Mouse (Mus musculus) neural tube, embryonic 12.5 days (tissue): ENCODE measurements around the gene Sympk. TPM values are rescaled to one million over a fixed set of nuclear protein-coding genes. Genes with fewer than 3 reads are reported as not detected.
"Not testable (repeated sequence)": the region's sequence is repeated elsewhere in the genome, so short reads cannot be mapped to it uniquely, and the experiment has no call there.

Source experiments
- ATAC-seq: fragments of 200-750 bp; cut with Nextera tagmentation; 2 replicates; pipeline ENCODE4 v1.8.0; 2017; ENCODE audit warnings: low read depth, mild to moderate bottlenecking, moderate TSS enrichment, moderate library complexity; ENCODE audit not compliant: low FRiP score
- H3K27ac ChIP-seq: fragments of 300-500 bp; sonication (generic); 2 replicates; pipeline ENCODE4 v1.5.1; 2016
- H3K27me3 ChIP-seq: fragments of 300-500 bp; sonication (generic); replicated peaks from 2 replicates; pipeline ENCODE4 v1.6.1; 2016; ENCODE audit warnings: mild to moderate bottlenecking
- H3K36me3 ChIP-seq: fragments of 300-500 bp; sonication (generic); 2 replicates; pipeline ENCODE4 v1.6.1; 2016; ENCODE audit warnings: mild to moderate bottlenecking
- H3K4me1 ChIP-seq: fragments of 300-500 bp; sonication (generic); 2 replicates; pipeline ENCODE4 v1.6.1; 2016
- H3K4me2 ChIP-seq: fragments of 300-500 bp; sonication (generic); replicated peaks from 2 replicates; pipeline ENCODE4 v1.6.1; 2016; ENCODE audit warnings: mild to moderate bottlenecking
- H3K4me3 ChIP-seq: fragments of 300-500 bp; sonication (generic); 2 replicates; pipeline ENCODE4 v1.5.1; 2016
- H3K9ac ChIP-seq: fragments of 300-500 bp; sonication (generic); 2 replicates; pipeline ENCODE4 v1.6.1; 2016; ENCODE audit warnings: mild to moderate bottlenecking
- H3K9me3 ChIP-seq: fragments of 300-500 bp; sonication (generic); 2 replicates; pipeline ENCODE4 v1.6.1; 2016; ENCODE audit warnings: mild to moderate bottlenecking
- WGBS: fragments of 180-500 bp; shearing (Covaris S2); methylation state at CpG from one replicate; pipeline ENCODE4 v1.1.7; 2016; 5-methylcytosine and 5-hydroxymethylcytosine counted together
- polyA plus RNA-seq: library from polyadenylated mRNA; unstranded; fragments of >200 nt; fragmentation: Nextera tagmentation; extraction: Ambion mirVana; gene quantifications from 2 replicates; pipeline ENCODE4 v1.2.1, GENCODE M21; 2016

Sympk gene
- polyA plus RNA-seq, 1 experiment from 2014 or later: 46.9 TPM

GRCm38 (mm10) chr7:19065896-19066295 is 41.7 kb downstream of the Sympk start:
- ATAC-seq: no peak
- Histone ChIP-seq H3K4me2 (0 out of 2 replicates have a peak overlapping the region, but pooled peaks have one; percentile 14), H3K27me3 (peaks cover 33% of the 10 kb centered on the region), H3K9me3 (no peaks in the 10 kb centered on the region), H3K36me3 (no peaks in the 10 kb centered on the region), H3K4me1 (no peaks in the 10 kb centered on the region), H3K9ac (no peak overlapping the region), H3K4me3 (no peak overlapping the region), H3K27ac (no peak overlapping the region)
- WGBS: 45% methylated on average over 13 of the region's 13 CpGs

DNA sequence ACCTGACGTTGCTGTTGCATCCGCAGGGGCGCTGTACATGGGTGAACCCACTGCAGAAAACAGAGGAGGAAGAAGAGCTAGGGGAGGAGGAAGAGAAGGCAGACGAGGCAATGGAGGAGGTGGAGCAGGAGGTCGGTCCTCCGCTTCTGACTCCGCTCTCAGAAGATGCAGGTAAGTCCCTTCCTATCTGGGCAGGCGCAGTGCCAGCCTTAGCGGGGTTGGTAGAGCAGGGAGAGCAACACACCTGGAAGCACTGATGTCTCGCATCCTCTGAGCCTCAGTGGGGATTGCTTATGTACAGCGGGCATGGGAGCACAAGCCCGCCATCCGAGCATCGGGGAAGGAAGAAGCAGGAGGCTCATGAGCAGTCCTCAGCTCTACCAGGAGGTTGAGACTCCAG is 42.9 kb downstream of the Sympk start:
- no peak overlapping the region for H3K9ac ChIP-seq
- peaks cover 33% of the 10 kb centered on the region for H3K27me3 ChIP-seq
- 46% methylated on average over 14 of the region's 14 CpGs for WGBS
- H3K36me3 ChIP-seq: no peaks in the 10 kb centered on the region
- no peak for ATAC-seq
- no peak overlapping the region for H3K4me2 ChIP-seq
- no peaks in the 10 kb centered on the region for H3K4me1 ChIP-seq
- H3K4me3 ChIP-seq: no peak overlapping the region
- no peaks in the 10 kb centered on the region for H3K9me3 ChIP-seq
- H3K27ac ChIP-seq: no peak overlapping the region

DNA sequence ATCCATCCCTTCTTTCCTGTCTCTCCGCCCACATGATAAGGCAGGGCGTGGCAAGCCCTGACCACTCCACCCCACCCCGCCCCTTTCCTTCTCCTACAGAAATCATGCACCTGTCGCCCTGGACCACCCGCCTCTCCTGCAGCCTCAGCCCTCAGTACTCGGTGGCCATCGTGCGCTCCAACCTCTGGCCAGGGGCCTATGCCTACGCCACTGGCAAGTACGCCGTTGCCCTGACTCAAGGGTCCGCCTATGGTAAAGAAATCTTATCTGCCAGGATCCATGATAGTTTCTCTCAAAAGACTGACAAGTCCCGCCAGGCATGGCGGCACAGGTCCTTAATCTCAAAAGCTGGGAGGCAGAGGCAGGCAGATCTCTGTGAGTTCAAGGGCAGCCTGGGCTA is 43.8 kb downstream of the Sympk start:
- WGBS: 70% methylated on average over 14 of the region's 14 CpGs
- Histone ChIP-seq H3K4me3 (no peak overlapping the region), H3K4me1 (no peaks in the 10 kb centered on the region), H3K27ac (no peak overlapping the region), H3K27me3 (peaks cover 33% of the 10 kb centered on the region), H3K4me2 (no peak overlapping the region), H3K9me3 (no peaks in the 10 kb centered on the region), H3K9ac (no peak overlapping the region), H3K36me3 (no peaks in the 10 kb centered on the region)
- ATAC-seq: no peak

GRCm38 (mm10) chr7:19068707-19069106 is 44.5 kb downstream of the Sympk start:
- Histone ChIP-seq H3K9ac (no peak overlapping the region), H3K27me3 (peaks cover 33% of the 10 kb centered on the region), H3K4me1 (no peaks in the 10 kb centered on the region), H3K4me2 (no peak overlapping the region), H3K36me3 (no peaks in the 10 kb centered on the region), H3K9me3 (no peaks in the 10 kb centered on the region), H3K4me3 (no peak overlapping the region), H3K27ac (no peak overlapping the region)
- WGBS: 10% methylated on average over 2 of the region's 2 CpGs
- no peak for ATAC-seq

DNA sequence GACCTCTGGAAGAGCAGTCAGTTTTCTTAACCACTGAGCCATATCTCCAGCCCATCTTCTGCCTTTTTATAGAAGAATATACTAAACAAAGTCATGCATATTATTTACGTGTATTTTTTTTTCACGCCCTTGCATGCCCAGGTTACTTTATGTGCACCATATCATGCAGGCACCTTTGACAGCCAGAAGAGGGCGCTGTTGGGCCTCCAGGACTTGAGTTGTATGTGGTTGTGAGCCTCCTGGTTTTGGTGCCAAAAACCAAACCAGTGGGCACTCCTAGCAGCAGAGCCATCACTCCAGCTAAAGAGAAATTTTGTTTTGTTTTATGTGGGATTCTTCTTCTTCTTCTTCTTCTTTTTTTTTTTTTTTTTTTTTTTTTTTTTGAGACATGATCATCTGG is 45.3 kb downstream of the Sympk start:
- ATAC-seq: no peak
- Histone ChIP-seq H3K9ac (no peak overlapping the region), H3K9me3 (no peaks in the 10 kb centered on the region), H3K36me3 (no peaks in the 10 kb centered on the region), H3K27ac (no peak overlapping the region), H3K4me1 (no peaks in the 10 kb centered on the region), H3K4me2 (no peak overlapping the region), H3K27me3 (peaks cover 28% of the 10 kb centered on the region), H3K4me3 (no peak overlapping the region)
- WGBS: 49% methylated on average over 3 of the region's 3 CpGs

DNA sequence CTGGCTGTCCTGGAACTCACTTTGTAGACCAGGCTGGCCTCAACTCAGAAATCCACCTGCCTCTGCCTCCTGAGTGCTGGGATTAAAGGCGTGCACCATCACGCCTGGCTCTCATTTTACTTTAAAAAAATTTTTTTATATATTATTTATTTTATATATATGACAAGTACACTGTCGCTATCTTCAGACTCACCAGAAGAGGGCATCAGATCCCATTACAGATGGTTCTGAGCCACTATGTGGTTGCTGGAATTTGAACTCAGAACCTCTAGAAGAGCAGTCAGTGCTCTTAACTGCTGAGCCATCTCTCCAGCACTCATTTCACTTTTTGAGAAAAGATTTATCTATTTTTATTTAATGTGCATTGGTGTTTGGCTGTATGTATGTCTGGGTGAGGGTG is 46.8 kb downstream of the Sympk start:
- WGBS: 55% methylated on average over 3 of the region's 3 CpGs
- H3K4me2 ChIP-seq, H3K4me3 ChIP-seq, H3K36me3 ChIP-seq, H3K9ac ChIP-seq, H3K9me3 ChIP-seq, H3K4me1 ChIP-seq, ATAC-seq, H3K27ac ChIP-seq: not testable (repeated sequence)
- H3K27me3 ChIP-seq: peaks cover 13% of the 10 kb centered on the region

GRCm38 (mm10) chr7:19073504-19073903 is 49.3 kb downstream of the Sympk start:
- Histone ChIP-seq H3K4me2 (no peak overlapping the region), H3K27ac (no peak overlapping the region), H3K27me3 (no peaks in the 10 kb centered on the region), H3K4me1 (peaks cover 25% of the 10 kb centered on the region), H3K4me3 (no peak overlapping the region), H3K36me3 (peaks cover 9% of the 10 kb centered on the region), H3K9me3 (no peaks in the 10 kb centered on the region), H3K9ac (no peak overlapping the region)
- 77% methylated on average over 9 of the region's 9 CpGs for WGBS
- ATAC-seq: no peak

DNA sequence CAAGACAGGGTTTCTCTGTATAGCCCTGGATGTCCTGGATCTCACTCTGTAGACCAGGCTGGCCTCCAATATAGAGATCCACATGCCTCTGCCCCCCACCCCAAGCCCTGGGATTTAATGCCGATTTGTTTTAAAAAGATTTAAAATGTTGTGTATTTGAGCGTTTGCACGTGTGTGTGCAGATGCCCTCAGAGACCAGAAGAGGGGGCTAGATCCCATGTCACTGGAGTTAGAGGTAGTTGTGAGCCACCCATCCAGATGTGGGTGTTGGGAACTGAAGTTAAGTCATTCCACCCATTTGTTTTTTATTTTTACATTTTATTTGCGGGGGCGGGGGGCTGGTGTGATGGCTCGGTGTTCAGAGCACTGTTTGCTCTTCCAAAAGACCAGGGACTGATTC is 50.3 kb downstream of the Sympk start:
- Histone ChIP-seq H3K4me2 (no peak overlapping the region), H3K9me3 (no peaks in the 10 kb centered on the region), H3K27me3 (no peaks in the 10 kb centered on the region), H3K9ac (no peak overlapping the region), H3K4me3 (no peak overlapping the region), H3K27ac (no peak overlapping the region), H3K4me1 (peaks cover 28% of the 10 kb centered on the region), H3K36me3 (peaks cover 19% of the 10 kb centered on the region)
- WGBS: 94% methylated on average over 6 of the region's 6 CpGs
- no peak for ATAC-seq

- Histone ChIP-seq H3K36me3 (peaks cover 26% of the 10 kb centered on the region), H3K4me2 (peak overlapping the region; percentile 95), H3K9ac (no peak overlapping the region), H3K4me3 (peak overlapping the region; percentile 97; the same call in 1 of the 2 replicates), H3K27me3 (no peaks in the 10 kb centered on the region), H3K27ac (no peak overlapping the region), H3K4me1 (peaks cover 28% of the 10 kb centered on the region), H3K9me3 (no peaks in the 10 kb centered on the region)
- WGBS: 59% methylated on average over 5 of the region's 5 CpGs
- ATAC-seq: no peak
These were observed 51.1 kb downstream of the Sympk start for GRCm38 (mm10) chr7:19075231-19075630.

DNA sequence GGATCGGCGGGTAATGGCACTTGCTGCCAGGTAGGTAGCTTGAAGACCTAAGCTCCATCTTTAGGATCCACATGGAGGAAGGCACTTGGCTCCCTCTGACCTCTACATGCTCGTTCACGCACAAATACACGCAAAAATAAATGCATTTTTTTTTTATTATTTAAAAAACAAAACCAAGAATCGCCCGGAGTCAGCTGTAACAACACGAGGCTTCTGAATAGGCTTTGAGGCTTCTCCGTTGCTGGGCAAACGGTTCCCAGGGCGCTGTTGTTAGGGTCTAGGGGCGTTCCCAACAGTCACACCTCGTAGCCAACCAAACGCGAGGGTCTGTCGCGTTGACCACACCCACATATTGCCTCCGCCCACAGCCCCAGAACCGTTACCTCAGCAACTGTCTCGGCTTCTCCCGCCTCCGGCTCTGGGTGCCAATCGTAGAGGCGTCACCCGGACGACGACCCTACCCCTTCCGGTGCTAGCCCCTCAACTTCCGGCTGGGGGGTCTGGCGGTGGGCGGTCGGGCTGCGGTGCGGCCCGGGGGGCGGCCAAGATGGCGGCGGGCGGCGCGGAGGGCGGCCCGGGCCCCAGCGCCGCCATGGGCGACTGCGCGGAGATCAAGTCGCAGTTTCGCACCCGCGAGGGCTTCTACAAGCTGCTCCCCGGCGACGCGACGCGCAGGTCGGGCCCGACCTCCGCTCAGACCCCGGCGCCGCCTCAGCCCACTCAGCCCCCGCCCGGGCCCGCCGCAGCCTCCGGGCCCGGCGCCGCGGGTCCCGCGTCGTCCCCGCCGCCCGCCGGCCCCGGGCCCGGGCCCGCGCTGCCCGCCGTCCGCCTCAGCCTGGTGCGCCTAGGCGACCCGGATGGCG is 51.8 kb downstream of the Sympk start, which contains the start of gene Dmwd:
Gene Dmwd, plus strand, starts transcription at position 505 of the 863 bp plus-strand sequence.
- H3K4me3 ChIP-seq: peak within 1 kb of the TSS; percentile 97
- H3K9me3 ChIP-seq: no peaks in the 10 kb centered on the region
- peak within 1 kb of the TSS; percentile 20; the same call in 1 of the 2 replicates for H3K27ac ChIP-seq
- peak; percentile 97 for ATAC-seq
- H3K4me2 ChIP-seq: peak within 1 kb of the TSS; percentile 95
- H3K27me3 ChIP-seq: no peaks in the 10 kb centered on the region
- H3K36me3 ChIP-seq: peaks cover 33% of the 10 kb centered on the region
- H3K9ac ChIP-seq: peak within 1 kb of the TSS; percentile 96
- H3K4me1 ChIP-seq: peaks cover 28% of the 10 kb centered on the region
- WGBS: under 1% methylated on average over 89 of the region's 91 CpGs

GRCm38 (mm10) chr7:19076586-19076991 is 52.4 kb downstream of the Sympk start:
- WGBS: under 1% methylated on average over 22 of the region's 22 CpGs
- Histone ChIP-seq H3K9ac (peak overlapping the region; percentile 96), H3K4me1 (peaks cover 28% of the 10 kb centered on the region), H3K27ac (peak overlapping the region; percentile 20; the same call in 1 of the 2 replicates), H3K4me3 (peak overlapping the region; percentile 97), H3K36me3 (peaks cover 40% of the 10 kb centered on the region), H3K9me3 (no peaks in the 10 kb centered on the region), H3K27me3 (no peaks in the 10 kb centered on the region), H3K4me2 (peak overlapping the region; percentile 95)
- no peak for ATAC-seq

DNA sequence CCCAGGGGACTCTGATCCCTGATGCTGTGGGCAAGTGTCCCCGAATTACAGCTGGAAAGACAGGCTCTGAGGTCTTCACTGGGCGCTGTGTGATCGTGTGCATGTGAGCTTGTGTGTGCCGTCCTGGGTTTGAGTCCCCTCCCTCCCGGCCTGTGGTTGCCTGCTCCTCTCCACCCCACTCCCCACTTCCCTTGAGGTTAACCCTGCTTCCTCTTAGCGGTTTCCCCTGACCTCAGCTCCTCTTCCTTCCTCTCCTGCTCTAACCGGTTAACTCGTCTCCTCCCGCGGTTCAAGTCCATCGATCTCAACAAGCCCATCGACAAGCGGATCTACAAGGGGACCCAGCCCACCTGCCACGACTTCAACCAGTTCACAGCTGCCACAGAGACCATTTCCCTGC is 53.6 kb downstream of the Sympk start:
- Histone ChIP-seq H3K27me3 (no peaks in the 10 kb centered on the region), H3K9me3 (no peaks in the 10 kb centered on the region), H3K4me2 (peak overlapping the region; percentile 95), H3K36me3 (peaks cover 51% of the 10 kb centered on the region), H3K4me3 (0 out of 2 replicates have a peak overlapping the region, but pooled peaks have one; percentile 97), H3K27ac (no peak overlapping the region), H3K9ac (0 out of 2 replicates have a peak overlapping the region, but pooled peaks have one; percentile 96), H3K4me1 (peaks cover 28% of the 10 kb centered on the region)
- 82% methylated on average over 14 of the region's 14 CpGs for WGBS
- ATAC-seq: no peak
